Mouse (Mus musculus): Measurements from ENCODE around the gene Arhgef10l.

DNA sequence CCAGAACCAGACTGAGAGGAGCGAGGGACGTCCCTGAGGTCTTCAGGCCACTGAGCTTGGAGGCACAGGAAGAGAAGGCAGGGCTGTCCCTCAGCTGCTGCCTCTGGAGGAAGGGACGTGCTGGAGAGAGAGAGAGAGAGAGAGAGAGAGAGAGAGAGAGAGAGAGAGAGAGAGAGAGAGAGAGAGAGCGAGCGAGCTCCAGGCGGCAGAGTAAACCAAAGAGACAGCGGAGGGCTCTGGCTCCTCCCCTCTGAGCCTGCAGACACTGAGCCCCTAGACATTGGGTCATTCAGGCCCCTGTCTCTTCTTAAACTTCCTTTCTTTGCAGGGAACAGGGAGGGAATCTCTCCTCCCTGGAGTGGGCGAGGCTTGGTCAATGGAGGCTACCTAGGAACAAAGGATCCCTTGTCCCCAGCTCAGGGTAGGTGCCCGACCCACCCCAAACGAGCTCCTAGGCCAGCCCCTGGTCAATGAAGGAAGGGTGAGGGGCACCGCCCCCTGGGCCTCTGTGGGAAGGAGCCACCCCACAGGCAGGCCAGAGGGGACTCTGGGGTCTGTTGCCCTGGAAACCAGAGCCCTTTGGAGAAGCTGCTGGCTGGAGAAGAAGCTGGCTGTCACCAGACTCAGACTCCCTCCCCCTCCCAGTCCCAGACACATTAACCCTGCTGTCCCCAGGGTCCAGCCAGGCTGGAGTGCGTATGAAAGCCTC is 41.2 kb downstream of the Arhgef10l start:
- TF ChIP-seq CTCF (IDR thresholded peaks at IDR 0.05; ENCODE audit: control insufficient read depth, insufficient read depth, insufficient replicate concordance, low read depth, low read length) (no peak), POLR2A (IDR thresholded peaks at IDR 0.05; ENCODE audit: control insufficient read depth, low read depth, low read length) (no peak)
